Mouse (Mus musculus) MEL (cell line): ENCODE results near the gene Reg4.

Experiments used
- BHLHE40 ChIP-seq: IDR thresholded peaks from 2 replicates; pipeline ENCODE4 v1.6.1; 2012; ENCODE audit warnings: low read depth, mild to moderate bottlenecking, inconsistent platforms, low read length, improper control_type of control experiment, borderline replicate concordance
- CTCF ChIP-seq, 3 experiments: IDR thresholded peaks in 2 of 3; conservative IDR thresholded peaks in 1 of 3; 2 replicates each; pipeline ENCODE4 v1.5.1; 2011 to 2012; ENCODE audit warnings: low read length in 3 of 3, low read depth in 2 of 3, mild to moderate bottlenecking in 2 of 3, improper control_type of control experiment in 1 of 3, inconsistent platforms in 1 of 3, mixed read lengths in 1 of 3, moderate library complexity in 1 of 3; ENCODE audit not compliant: control insufficient read depth in 1 of 3, insufficient read depth in 1 of 3, poor library complexity in 1 of 3, severe bottlenecking in 1 of 3
- E2F4 ChIP-seq: IDR thresholded peaks from 2 replicates; pipeline ENCODE4 v1.6.1; 2011; ENCODE audit warnings: low read depth, low read length, improper control_type of control experiment, borderline replicate concordance
- ELF1 ChIP-seq: IDR thresholded peaks from 2 replicates; pipeline ENCODE4 v1.6.1; 2014; ENCODE audit warnings: low read depth, mild to moderate bottlenecking, inconsistent platforms, low read length, improper control_type of control experiment, moderate library complexity
- EP300 ChIP-seq, 2 experiments: IDR thresholded peaks; 2 replicates each; pipeline ENCODE4 v1.6.1; 2011; ENCODE audit warnings: improper control_type of control experiment in 2 of 2, low read length in 2 of 2, low read depth in 1 of 2, mild to moderate bottlenecking in 1 of 2
- GABPA ChIP-seq: IDR thresholded peaks from 2 replicates; pipeline ENCODE4 v1.6.1; 2012; ENCODE audit warnings: low read depth, mild to moderate bottlenecking, inconsistent platforms, low read length, improper control_type of control experiment, moderate library complexity
- GATA1 ChIP-seq: IDR thresholded peaks from 2 replicates; pipeline ENCODE4 v1.6.1; 2011; ENCODE audit warnings: low read depth, low read length, improper control_type of control experiment
- MAFK ChIP-seq: IDR thresholded peaks from 2 replicates; pipeline ENCODE4 v1.6.1; 2011; ENCODE audit warnings: low read depth, mild to moderate bottlenecking, low read length, improper control_type of control experiment, borderline replicate concordance
- MAZ ChIP-seq: IDR thresholded peaks from 2 replicates; pipeline ENCODE4 v1.6.1; 2012; ENCODE audit warnings: low read depth, mild to moderate bottlenecking, inconsistent platforms, low read length, improper control_type of control experiment
- NELFE ChIP-seq: IDR thresholded peaks from 2 replicates; pipeline ENCODE4 v1.6.1; 2011; ENCODE audit warnings: low read depth, low read length, improper control_type of control experiment
- ZC3H11A ChIP-seq: IDR thresholded peaks from 2 replicates; pipeline ENCODE4 v1.6.1; 2012; ENCODE audit warnings: low read depth, mild to moderate bottlenecking, inconsistent platforms, low read length, improper control_type of control experiment
- ZNF384 ChIP-seq: IDR thresholded peaks from 2 replicates; pipeline ENCODE4 v1.6.1; 2012; ENCODE audit warnings: low read depth, mild to moderate bottlenecking, inconsistent platforms, low read length, improper control_type of control experiment

DNA sequence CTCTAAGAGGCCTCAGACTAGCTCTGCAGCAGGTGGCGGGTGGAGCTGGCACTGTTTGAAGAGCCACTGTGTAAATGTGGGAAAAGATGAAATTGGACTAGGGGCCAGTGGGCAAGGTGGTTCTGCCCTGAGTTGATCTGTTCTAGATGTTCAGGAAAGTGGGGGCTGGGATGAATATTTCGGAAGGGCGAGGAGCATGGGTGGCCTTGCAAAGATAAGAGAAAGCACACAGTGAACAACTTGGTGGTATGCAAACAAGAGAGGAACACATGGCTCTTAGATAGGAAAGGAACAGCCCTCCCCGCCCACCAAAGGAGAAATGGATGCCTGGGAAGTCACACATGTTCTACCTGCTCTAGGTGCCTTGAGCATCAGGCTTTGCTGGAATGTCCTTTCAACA, 39.5 kb downstream of the Reg4 start:
- TF ChIP-seq MAFK: no peak
- TF ChIP-seq BHLHE40: no peak
- TF ChIP-seq ELF1: no peak
- no peak for TF ChIP-seq E2F4
- no peak for TF ChIP-seq CTCF (IDR thresholded peaks at IDR 0.05 in 2 of 3, conservative IDR thresholded peaks at IDR 0.05 in 1 of 3; ENCODE audit: control insufficient read depth in 1 of 3, insufficient read depth in 1 of 3, low read depth in 2 of 3, low read length in 3 of 3, poor library complexity in 1 of 3, severe bottlenecking in 1 of 3)
- TF ChIP-seq GATA1: 0 out of 2 replicates have a peak, but pooled peaks have one; percentile 33
- no peak for TF ChIP-seq ZC3H11A
- TF ChIP-seq MAZ: no peak
- peak in 1 of 2 experiments; percentile 52; a peak in 2 of 4 replicates for TF ChIP-seq EP300 (IDR thresholded peaks at IDR 0.05; ENCODE audit: low read depth in 1 of 2, low read length in 2 of 2)
- no peak for TF ChIP-seq NELFE
- no peak for TF ChIP-seq GABPA
- TF ChIP-seq ZNF384: no peak
